Mouse (Mus musculus) bone marrow macrophage, adult 2 months (primary cell): ENCODE measurements around the gene Gm38394.

Experiments used
- CTCF ChIP-seq: IDR thresholded peaks from 2 replicates; pipeline ENCODE4 v1.5.1; 2012; ENCODE audit warnings: low read depth, mild to moderate bottlenecking, low read length, moderate library complexity
- POLR2A ChIP-seq: IDR thresholded peaks from 2 replicates; pipeline ENCODE4 v1.6.1; 2012; ENCODE audit warnings: mild to moderate bottlenecking, low read depth, low read length, borderline replicate concordance

DNA sequence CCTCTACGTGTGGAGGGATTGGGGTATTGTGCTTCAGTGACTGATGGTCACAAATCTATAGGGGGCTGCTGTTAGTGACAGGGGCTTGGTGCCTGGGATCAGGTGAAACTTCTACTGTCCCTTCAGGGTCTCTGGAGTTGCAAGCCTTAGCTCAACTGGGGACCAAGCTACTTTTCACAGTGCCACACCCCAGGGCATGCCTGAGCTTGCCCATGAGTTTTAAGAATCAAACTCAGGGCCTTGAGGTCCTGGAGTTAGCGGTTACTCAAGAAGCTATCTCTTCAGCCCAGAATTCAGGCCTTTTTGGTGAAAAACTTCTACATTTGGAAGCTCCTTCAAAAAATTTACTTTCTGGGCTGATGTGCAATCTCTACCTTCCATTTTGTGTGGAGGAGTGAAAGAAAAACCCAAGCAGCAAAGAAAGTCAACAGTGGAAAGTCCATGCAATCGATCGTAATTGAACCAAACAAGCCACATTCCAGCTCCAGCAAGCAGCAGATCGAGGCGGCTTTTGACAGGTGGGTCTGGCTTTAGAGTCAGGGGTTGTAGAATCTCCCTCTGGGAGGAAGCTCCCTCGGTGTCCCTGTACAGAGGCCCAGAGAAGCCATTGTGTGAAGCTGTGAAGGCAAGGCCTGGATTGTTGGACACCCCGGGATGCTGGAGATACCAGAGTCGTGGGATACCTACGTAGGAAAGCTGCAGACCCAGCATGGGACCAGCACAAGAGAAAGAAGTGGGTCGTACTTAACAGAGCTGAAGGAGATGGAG, 3.3 kb upstream of the Gm38394 start:
- TF ChIP-seq CTCF (no peak), POLR2A (no peak)
